Mouse (Mus musculus) cerebellum, postnatal 14 days (tissue): ENCODE results near the gene Exosc5.
A peak's percentile ranks its signal among the peaks of the same experiment; 100 is the strongest.

Source experiments
- DNase-seq, 2 experiments: peaks; one replicate each; pipeline ENCODE4 v3.0.0; 2021; ENCODE audit warnings: mixed read lengths in 2 of 2

Exosc5 gene

GRCm38 (mm10) chr7:25637099-25637498 is 21.9 kb upstream of the Exosc5 start:
- DNase-seq: no peak

- DNase-seq: peak; percentile 61 to 76
Measured at GRCm38 (mm10) chr7:25639754-25640153, 19.2 kb upstream of the Exosc5 start.

- peak in 1 of 2 experiments; percentile 41 for DNase-seq
Measured at GRCm38 (mm10) chr7:25644136-25644535, 14.8 kb upstream of the Exosc5 start.

- peak; percentile 61 to 71 for DNase-seq
Measured at GRCm38 (mm10) chr7:25644631-25645030, 14.3 kb upstream of the Exosc5 start.

GRCm38 (mm10) chr7:25645074-25645473 is 13.9 kb upstream of the Exosc5 start:
- no peak for DNase-seq

GRCm38 (mm10) chr7:25647574-25648123 is 11.3 kb upstream of the Exosc5 start:
- DNase-seq: no peak

- DNase-seq: no peak
Measured at GRCm38 (mm10) chr7:25649839-25650238, 9.1 kb upstream of the Exosc5 start.

GRCm38 (mm10) chr7:25651281-25651680 is 7.7 kb upstream of the Exosc5 start:
- DNase-seq: no peak

GRCm38 (mm10) chr7:25652244-25652759 is 6.7 kb upstream of the Exosc5 start:
- DNase-seq: no peak

- DNase-seq: peak; percentile 73 to 79
Measured at GRCm38 (mm10) chr7:25655601-25656428, 3.1 kb upstream of the Exosc5 start.

GRCm38 (mm10) chr7:25657785-25658184 is 1.2 kb upstream of the Exosc5 start:
- peak; percentile 41 to 62 for DNase-seq

- no peak for DNase-seq
Measured at GRCm38 (mm10) chr7:25666381-25666780, 7.4 kb downstream of the Exosc5 start.

- DNase-seq: no peak
Measured at GRCm38 (mm10) chr7:25669158-25669557, 10.2 kb downstream of the Exosc5 start.

- DNase-seq: no peak
Measured at GRCm38 (mm10) chr7:25669631-25670030, 10.7 kb downstream of the Exosc5 start.

GRCm38 (mm10) chr7:25670096-25670495 is 11.1 kb downstream of the Exosc5 start:
- DNase-seq: no peak

GRCm38 (mm10) chr7:25671686-25672085 is 12.7 kb downstream of the Exosc5 start:
- DNase-seq: no peak

GRCm38 (mm10) chr7:25672442-25672841 is 13.5 kb downstream of the Exosc5 start:
- DNase-seq: no peak

- no peak for DNase-seq
Measured at GRCm38 (mm10) chr7:25674297-25674696, 15.3 kb downstream of the Exosc5 start.

GRCm38 (mm10) chr7:25674719-25675300 is 15.8 kb downstream of the Exosc5 start, which contains the start of gene Tmem91:
Tmem91 (minus strand) TSS chr7:25675166.
- DNase-seq: peak; percentile 47 to 63

- peak in 1 of 2 experiments; percentile 39 for DNase-seq
Measured at GRCm38 (mm10) chr7:25675405-25675804, 16.4 kb downstream of the Exosc5 start.

GRCm38 (mm10) chr7:25676085-25676781 is 17.3 kb downstream of the Exosc5 start:
- peak; percentile 100 for DNase-seq

GRCm38 (mm10) chr7:25677013-25677412 is 18.0 kb downstream of the Exosc5 start:
- no peak for DNase-seq

GRCm38 (mm10) chr7:25679971-25680370 is 21.0 kb downstream of the Exosc5 start:
- peak; percentile 31 to 43 for DNase-seq
